Mouse (Mus musculus): ENCODE measurements around the gene Mettl23. TPM values are rescaled to one million over a fixed set of nuclear protein-coding genes. Genes with fewer than 3 reads are reported as not detected.
A peak's percentile ranks its signal among the peaks of the same experiment; 100 is the strongest.

Gene Mettl23
- total and polyA plus RNA-seq, 2 experiments from 2014 or later = 63.2 to 77.1 TPM

- no peak for ATAC-seq (ENCODE audit: insufficient read depth, low read depth)
- Histone ChIP-seq H3K4me2 (ENCODE audit: low read depth, low read length) (no peak overlapping the region), H3K36me3 (replicated peaks; ENCODE audit: control insufficient read depth, insufficient read depth, low read length) (0 out of 2 replicates have a peak, but pooled peaks cover 4% of the 10 kb centered on the region), H3K9ac (replicated peaks; ENCODE audit: low read depth, low read length) (no peak overlapping the region), H3K4me3 (ENCODE audit: low read depth, low read length) (no peak overlapping the region), H3K4me1 (ENCODE audit: control insufficient read depth, insufficient read depth) (peaks cover 33% of the 10 kb centered on the region), H3K9me3 (replicated peaks; ENCODE audit: control insufficient read depth, low read length) (no peaks in the 10 kb centered on the region), H3K27me3 (ENCODE audit: control insufficient read depth, insufficient read depth, low read length) (no peaks in the 10 kb centered on the region), H3K27ac (ENCODE audit: low read depth) (no peak overlapping the region)
- TF ChIP-seq CTCF (IDR thresholded peaks at IDR 0.05; ENCODE audit: low read depth) (no peak), EP300 (IDR thresholded peaks at IDR 0.05; ENCODE audit: low read depth) (no peak)
- WGBS = 84% methylated on average over 11 of the region's 11 CpGs
- no peak for DNase-seq (ENCODE audit: low spot score)
Measured at GRCm38 (mm10) chr11:116810528-116810927, 32.5 kb upstream of the Mettl23 start.

DNA sequence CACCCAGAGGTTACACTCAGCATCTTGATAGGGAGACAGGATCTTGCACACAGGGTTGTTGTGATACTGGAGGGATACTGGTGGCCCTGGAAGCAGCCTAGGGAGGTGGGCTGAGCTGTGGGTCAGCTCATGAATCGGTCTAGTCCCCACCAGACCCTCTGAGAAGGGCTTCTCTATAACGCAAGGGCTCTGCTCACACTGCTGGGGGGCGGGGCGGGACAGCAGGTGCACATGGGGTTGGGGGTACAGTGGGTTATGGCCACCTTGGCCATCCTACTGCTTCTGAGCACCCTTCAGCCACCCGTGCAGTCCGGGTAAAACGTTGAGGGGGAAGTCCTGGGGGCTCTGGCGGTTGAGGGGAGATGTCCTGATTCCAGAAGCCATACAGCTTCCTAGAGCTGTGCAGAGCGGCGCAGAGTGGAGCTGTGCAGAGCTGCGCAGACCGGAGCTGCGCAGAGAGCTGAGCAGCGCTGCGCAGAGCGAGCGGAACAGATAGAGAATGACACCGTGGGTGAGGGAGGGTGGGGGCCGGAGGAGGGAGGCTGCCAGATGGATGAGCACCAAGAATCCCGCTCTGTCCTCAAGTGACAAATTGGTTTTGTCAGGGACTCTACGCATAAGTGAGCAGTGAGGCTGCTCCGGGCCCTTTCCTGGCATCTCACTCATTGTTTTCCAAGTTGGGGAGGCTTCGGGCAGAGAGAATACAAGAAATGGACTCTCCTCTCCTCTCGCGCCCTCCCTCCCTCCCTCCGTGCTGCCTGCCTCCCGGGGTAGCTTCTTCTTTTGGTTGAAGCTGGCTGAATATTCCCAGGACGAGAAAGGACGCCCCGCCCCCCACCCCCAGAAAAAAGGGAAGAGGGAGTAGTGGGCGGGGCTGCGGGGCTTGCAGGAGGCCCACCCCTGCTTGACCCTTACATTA lies 31.8 kb upstream of the Mettl23 start:
- Histone ChIP-seq H3K27ac (ENCODE audit: low read depth) (peak overlapping the region; percentile 53), H3K4me3 (ENCODE audit: low read depth, low read length) (peak overlapping the region; percentile 42), H3K9ac (replicated peaks; ENCODE audit: low read depth, low read length) (0 out of 2 replicates have a peak overlapping the region, but pooled peaks have one; percentile 29), H3K4me2 (ENCODE audit: low read depth, low read length) (peak overlapping the region; percentile 72), H3K4me1 (ENCODE audit: control insufficient read depth, insufficient read depth) (peaks cover 33% of the 10 kb centered on the region), H3K9me3 (replicated peaks; ENCODE audit: control insufficient read depth, low read length) (no peaks in the 10 kb centered on the region), H3K36me3 (replicated peaks; ENCODE audit: control insufficient read depth, insufficient read depth, low read length) (0 out of 2 replicates have a peak, but pooled peaks cover 4% of the 10 kb centered on the region), H3K27me3 (ENCODE audit: control insufficient read depth, insufficient read depth, low read length) (no peaks in the 10 kb centered on the region)
- TF ChIP-seq EP300 (IDR thresholded peaks at IDR 0.05; ENCODE audit: low read depth) (no peak), CTCF (IDR thresholded peaks at IDR 0.05; ENCODE audit: low read depth) (no peak)
- ATAC-seq (ENCODE audit: insufficient read depth, low read depth) (peak; percentile 69), DNase-seq (ENCODE audit: low spot score) (peak; percentile 74)
- WGBS = 18% methylated on average over 31 of the region's 32 CpGs

GRCm38 (mm10) chr11:116812793-116813529 lies 30.1 kb upstream of the Mettl23 start:
- Histone ChIP-seq H3K4me1 (ENCODE audit: control insufficient read depth, insufficient read depth) (peaks cover 47% of the 10 kb centered on the region), H3K4me2 (ENCODE audit: low read depth, low read length) (no peak overlapping the region), H3K9ac (replicated peaks; ENCODE audit: low read depth, low read length) (no peak overlapping the region), H3K4me3 (ENCODE audit: low read depth, low read length) (no peak overlapping the region), H3K27me3 (ENCODE audit: control insufficient read depth, insufficient read depth, low read length) (no peaks in the 10 kb centered on the region), H3K36me3 (replicated peaks; ENCODE audit: control insufficient read depth, insufficient read depth, low read length) (0 out of 2 replicates have a peak, but pooled peaks cover 4% of the 10 kb centered on the region), H3K27ac (ENCODE audit: low read depth) (peak overlapping the region; percentile 86), H3K9me3 (replicated peaks; ENCODE audit: control insufficient read depth, low read length) (no peaks in the 10 kb centered on the region)
- WGBS = 46% methylated on average over 21 of the region's 21 CpGs
- ATAC-seq (ENCODE audit: insufficient read depth, low read depth) (0 out of 2 replicates have a peak, but pooled peaks have one; percentile 9), DNase-seq (ENCODE audit: low spot score) (no peak)
- no peak; the same call in 1 of the 2 replicates for TF ChIP-seq CTCF (IDR thresholded peaks at IDR 0.05; ENCODE audit: low read depth)
- TF ChIP-seq EP300 (IDR thresholded peaks at IDR 0.05; ENCODE audit: low read depth) = no peak

DNA sequence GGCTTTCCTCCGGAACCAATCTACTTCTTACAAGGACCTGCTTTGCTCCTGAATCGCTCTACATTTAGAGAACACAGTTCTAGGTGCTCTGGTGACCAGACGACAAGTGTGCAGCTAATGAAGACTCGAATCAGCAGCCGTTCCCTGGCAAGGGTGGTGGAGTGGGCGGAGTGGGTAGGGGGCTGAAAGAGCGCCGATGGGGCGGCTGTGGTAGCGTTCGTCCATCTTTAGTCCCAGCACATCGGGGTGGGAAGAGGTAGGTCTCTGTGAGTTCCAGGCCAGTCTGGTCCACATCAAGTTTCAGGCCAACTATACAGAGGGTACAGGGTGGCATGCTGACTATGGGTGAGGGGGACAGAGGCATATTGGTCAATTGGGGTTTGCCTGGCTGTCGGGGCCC lies 29.5 kb upstream of the Mettl23 start:
- no peak for DNase-seq (ENCODE audit: low spot score)
- TF ChIP-seq CTCF (IDR thresholded peaks at IDR 0.05; ENCODE audit: low read depth) = no peak
- no peak for TF ChIP-seq EP300 (IDR thresholded peaks at IDR 0.05; ENCODE audit: low read depth)
- H3K4me3 ChIP-seq (ENCODE audit: low read depth, low read length) = no peak overlapping the region
- H3K9ac ChIP-seq (replicated peaks; ENCODE audit: low read depth, low read length) = no peak overlapping the region
- H3K9me3 ChIP-seq (replicated peaks; ENCODE audit: control insufficient read depth, low read length) = no peaks in the 10 kb centered on the region
- peak overlapping the region; percentile 86 for H3K27ac ChIP-seq (ENCODE audit: low read depth)
- no peaks in the 10 kb centered on the region for H3K27me3 ChIP-seq (ENCODE audit: control insufficient read depth, insufficient read depth, low read length)
- ATAC-seq (ENCODE audit: insufficient read depth, low read depth) = no peak
- 0 out of 2 replicates have a peak, but pooled peaks cover 4% of the 10 kb centered on the region for H3K36me3 ChIP-seq (replicated peaks; ENCODE audit: control insufficient read depth, insufficient read depth, low read length)
- 87% methylated on average over 13 of the region's 13 CpGs for WGBS
- no peak overlapping the region for H3K4me2 ChIP-seq (ENCODE audit: low read depth, low read length)
- peaks cover 47% of the 10 kb centered on the region for H3K4me1 ChIP-seq (ENCODE audit: control insufficient read depth, insufficient read depth)

- H3K27me3 ChIP-seq (ENCODE audit: control insufficient read depth, insufficient read depth, low read length) = no peaks in the 10 kb centered on the region
- no peak overlapping the region for H3K4me3 ChIP-seq (ENCODE audit: low read depth, low read length)
- H3K9me3 ChIP-seq (replicated peaks; ENCODE audit: control insufficient read depth, low read length) = no peaks in the 10 kb centered on the region
- DNase-seq (ENCODE audit: low spot score) (peak; percentile 67), ATAC-seq (ENCODE audit: insufficient read depth, low read depth) (peak; percentile 30)
- WGBS = 38% methylated on average over 20 of the region's 20 CpGs
- 0 out of 2 replicates have a peak overlapping the region, but pooled peaks have one; percentile 26 for H3K9ac ChIP-seq (replicated peaks; ENCODE audit: low read depth, low read length)
- peak overlapping the region; percentile 86 for H3K27ac ChIP-seq (ENCODE audit: low read depth)
- peaks cover 47% of the 10 kb centered on the region for H3K4me1 ChIP-seq (ENCODE audit: control insufficient read depth, insufficient read depth)
- TF ChIP-seq CTCF (IDR thresholded peaks at IDR 0.05; ENCODE audit: low read depth) (no peak), EP300 (IDR thresholded peaks at IDR 0.05; ENCODE audit: low read depth) (no peak)
- H3K4me2 ChIP-seq (ENCODE audit: low read depth, low read length) = no peak overlapping the region
- H3K36me3 ChIP-seq (replicated peaks; ENCODE audit: control insufficient read depth, insufficient read depth, low read length) = no peaks in the 10 kb centered on the region
Measured at GRCm38 (mm10) chr11:116814076-116814883, 28.8 kb upstream of the Mettl23 start.

All from heart, postnatal 0 days (tissue).